Mouse (Mus musculus) kidney, postnatal 14 days (tissue): Measurements from ENCODE around the gene Chsy1.

Experiments used
- DNase-seq: peaks from one replicate; pipeline ENCODE4 v3.0.0; 2022; ENCODE audit warnings: mixed read lengths

Gene Chsy1

GRCm38 (mm10) chr7:66109855-66110635 is 730 bp downstream of the Chsy1 start:
- peak; percentile 51 for DNase-seq

- DNase-seq: no peak
Measured at GRCm38 (mm10) chr7:66110636-66111112, 1.4 kb downstream of the Chsy1 start.

GRCm38 (mm10) chr7:66111211-66111610 is 1.9 kb downstream of the Chsy1 start:
- no peak for DNase-seq

GRCm38 (mm10) chr7:66113561-66113960 is 4.2 kb downstream of the Chsy1 start:
- no peak for DNase-seq

DNA sequence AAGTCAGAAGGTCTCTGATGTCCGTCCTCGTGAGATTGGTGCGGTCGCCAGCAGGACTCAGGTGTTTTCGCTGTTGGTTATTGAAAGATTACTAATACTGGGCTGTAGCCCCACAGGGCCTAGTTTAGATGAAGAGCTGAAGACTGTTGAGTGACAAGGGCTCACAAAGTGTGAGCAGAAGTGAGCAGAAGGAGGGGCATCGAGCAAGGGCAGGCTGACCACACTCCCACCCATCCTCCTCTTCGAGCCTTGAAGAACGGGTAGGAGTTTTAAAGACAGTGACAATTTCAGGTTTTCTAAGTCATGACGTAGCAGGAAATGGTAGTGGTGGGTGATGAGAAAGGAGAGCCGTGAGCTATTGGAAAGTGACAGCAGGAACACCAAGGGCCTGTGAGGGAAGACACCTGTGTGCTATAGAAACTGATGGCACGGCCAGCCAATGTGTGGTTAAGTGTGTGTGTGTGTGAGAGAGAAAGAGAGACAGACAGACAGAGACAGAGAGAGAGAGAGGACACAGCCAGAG is 6.6 kb downstream of the Chsy1 start:
- DNase-seq: no peak

GRCm38 (mm10) chr7:66116906-66117482 is 7.7 kb downstream of the Chsy1 start:
- DNase-seq: no peak

DNA sequence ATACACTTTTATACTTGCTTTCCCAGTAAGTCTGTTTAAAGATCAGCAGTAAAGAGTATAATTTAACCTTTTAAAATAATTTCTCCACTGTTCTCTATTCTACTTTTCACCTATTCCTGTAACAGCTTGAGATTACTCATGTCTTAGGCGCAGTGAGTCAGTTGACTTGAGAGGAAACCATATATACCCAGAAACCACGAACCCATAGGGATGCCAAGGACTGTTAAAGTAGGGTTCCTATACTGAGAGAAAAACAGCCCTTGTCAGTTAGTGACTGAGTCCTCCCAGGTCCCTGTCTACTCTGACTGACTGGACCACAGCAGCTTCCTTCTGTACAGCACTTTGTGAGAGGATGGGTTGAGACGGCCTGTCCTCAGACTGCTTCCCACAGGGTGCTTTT is 8.7 kb downstream of the Chsy1 start:
- DNase-seq: no peak

DNA sequence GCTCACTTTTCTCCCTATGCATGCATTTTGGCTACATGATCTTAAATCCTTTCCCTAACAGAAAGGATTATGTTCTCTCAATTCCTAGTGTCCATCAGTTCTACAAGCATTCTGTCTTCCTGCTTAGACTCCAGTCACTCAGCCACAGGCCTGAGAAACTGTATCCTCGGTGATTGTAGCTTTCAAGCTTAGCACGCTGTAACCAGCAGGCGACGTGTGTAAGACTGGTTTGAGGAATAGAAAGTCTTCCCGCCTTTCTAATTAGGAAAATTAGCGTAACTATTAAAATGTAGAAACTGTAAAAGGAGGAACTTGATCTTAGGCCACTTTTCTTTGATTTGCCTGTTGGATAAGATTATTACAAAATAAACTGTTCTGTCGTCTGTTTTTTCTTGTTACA is 9.5 kb downstream of the Chsy1 start:
- DNase-seq: no peak

- DNase-seq: no peak
Measured at GRCm38 (mm10) chr7:66120139-66120538, 10.8 kb downstream of the Chsy1 start.

- no peak for DNase-seq
Measured at GRCm38 (mm10) chr7:66120702-66121396, 11.5 kb downstream of the Chsy1 start.

DNA sequence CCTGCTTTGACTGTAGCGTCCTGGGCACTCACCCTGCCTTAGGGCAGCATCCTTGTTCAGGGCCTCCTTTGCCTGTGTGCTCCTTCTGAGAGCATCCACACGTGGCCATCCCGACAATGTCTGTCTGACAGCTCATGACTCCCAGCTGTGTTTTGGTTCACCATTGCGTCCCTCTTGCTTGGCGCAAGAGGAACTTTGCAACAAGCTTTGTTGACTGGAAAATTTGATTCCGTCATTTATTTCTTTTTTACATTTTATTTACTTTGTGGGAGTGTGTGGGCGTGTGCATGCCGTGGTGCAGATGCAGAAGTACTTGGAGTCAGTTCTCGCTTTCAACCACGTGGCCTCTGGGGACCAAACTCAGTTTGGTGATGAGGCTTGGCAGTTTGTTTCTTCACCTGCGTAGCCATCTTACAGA is 15.2 kb downstream of the Chsy1 start:
- DNase-seq: no peak

- no peak for DNase-seq
Measured at GRCm38 (mm10) chr7:66125368-66125767, 16.1 kb downstream of the Chsy1 start.

- DNase-seq: no peak
Measured at GRCm38 (mm10) chr7:66127951-66128645, 18.8 kb downstream of the Chsy1 start.

DNA sequence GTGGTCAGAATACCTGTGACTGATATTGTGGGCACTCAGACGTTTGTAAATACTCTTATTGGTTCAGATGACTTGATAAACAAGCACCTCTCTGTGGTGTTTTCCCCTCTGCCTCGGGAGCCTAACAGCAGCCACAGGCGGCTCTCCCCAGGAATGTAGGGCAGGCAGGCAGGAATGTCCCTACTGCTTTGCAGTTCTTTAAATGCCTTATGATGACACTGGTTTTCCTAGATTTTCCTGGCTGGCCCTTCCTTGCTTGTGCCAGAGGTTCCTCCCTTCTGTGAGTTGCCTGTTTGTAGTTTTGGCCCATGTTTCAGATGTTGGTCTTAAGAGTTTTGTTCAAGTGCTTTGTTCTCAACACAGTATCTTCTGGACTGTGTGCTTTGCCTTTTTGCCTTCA is 19.5 kb downstream of the Chsy1 start:
- DNase-seq: no peak

DNA sequence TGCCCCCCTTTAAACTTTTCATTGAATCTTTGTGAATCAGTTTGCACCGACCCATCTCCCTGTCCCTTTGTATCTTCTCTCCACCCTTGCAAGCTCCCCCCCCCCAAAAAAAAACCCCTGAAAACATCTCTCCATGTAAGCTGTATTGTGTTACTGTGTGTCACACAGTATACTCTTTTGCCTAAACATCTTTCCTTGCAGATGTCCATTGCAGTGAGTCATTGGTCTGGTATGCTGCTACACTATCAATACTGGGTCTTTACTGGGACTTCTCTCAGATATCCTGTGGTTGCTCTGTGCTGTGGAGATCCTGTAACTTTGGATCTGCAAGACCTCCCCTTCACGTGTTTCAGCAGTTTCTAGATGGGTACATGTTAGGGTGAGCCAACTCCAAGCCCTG is 21.0 kb downstream of the Chsy1 start:
- DNase-seq: no peak

DNA sequence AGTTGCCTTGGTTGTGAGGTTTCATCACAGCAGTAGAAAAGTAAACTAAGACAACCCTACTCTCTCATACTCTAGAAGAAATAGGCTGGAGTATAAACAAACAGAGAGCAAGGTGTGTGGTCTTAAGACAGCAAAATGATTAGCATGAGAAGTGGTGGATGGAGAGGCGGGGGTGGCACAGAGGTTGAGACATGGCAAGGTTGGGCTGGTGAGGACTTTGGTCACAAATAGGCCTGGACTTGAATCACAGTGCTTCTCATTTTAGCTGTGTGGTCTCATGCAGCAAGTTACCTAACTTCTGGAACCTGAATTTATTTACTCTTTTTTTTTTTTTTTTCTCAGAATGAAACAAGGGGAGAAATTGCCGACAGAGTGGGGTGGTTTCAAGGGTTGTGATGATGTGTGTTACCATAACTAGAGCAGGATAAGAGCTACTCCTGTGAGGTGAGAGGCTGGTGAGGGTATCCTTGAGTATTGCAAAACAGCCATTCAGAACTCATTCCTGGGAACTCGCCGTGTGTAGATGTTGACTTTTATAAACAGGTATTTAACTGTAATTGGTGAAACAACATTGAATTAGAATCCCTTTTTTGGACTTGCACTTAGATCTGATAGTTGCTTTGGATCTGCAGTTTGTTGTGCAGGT is 22.6 kb downstream of the Chsy1 start:
- DNase-seq: no peak

GRCm38 (mm10) chr7:66134154-66134553 is 24.8 kb downstream of the Chsy1 start:
- no peak for DNase-seq

DNA sequence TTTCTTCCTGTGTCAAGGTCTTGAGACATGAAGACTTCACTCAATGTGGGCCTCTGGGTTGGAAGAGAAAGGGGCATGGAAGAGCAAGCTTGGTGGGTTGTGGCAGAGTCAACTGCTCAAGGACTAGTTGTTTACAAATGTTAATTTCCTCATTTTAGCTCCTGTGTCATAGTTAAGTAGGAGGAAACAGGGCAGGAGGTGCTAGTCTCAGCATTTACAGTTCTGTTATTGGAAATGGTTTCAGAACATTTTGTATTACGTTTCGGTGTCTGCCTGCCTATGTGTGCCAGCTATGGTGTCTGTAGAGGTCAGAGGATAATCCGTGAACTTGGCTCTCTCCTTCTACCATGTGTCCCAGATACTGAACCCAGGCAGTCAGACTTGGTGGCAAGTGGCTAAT is 26.3 kb downstream of the Chsy1 start:
- DNase-seq: no peak

GRCm38 (mm10) chr7:66136187-66136586 is 26.9 kb downstream of the Chsy1 start:
- DNase-seq: no peak

DNA sequence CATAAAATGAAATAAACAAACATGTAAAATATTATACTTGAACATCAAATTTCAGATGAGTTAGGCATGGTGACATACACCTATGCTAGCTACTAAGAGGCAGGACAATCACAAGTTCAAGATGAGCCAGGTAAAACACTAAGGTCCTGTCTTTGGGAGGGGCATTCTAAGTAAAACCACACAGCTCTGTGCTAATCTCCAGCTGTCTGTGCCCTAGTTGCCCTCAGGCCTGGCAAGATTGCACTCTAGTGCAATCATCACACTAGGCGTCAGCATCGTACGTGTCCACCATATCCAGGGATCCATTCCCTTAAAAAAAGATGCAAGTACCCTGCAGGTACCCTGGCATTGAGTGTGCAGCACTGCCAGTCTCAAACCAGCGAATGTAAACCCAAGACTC is 28.0 kb downstream of the Chsy1 start:
- no peak for DNase-seq

GRCm38 (mm10) chr7:66138301-66138700 is 29.0 kb downstream of the Chsy1 start:
- no peak for DNase-seq

DNA sequence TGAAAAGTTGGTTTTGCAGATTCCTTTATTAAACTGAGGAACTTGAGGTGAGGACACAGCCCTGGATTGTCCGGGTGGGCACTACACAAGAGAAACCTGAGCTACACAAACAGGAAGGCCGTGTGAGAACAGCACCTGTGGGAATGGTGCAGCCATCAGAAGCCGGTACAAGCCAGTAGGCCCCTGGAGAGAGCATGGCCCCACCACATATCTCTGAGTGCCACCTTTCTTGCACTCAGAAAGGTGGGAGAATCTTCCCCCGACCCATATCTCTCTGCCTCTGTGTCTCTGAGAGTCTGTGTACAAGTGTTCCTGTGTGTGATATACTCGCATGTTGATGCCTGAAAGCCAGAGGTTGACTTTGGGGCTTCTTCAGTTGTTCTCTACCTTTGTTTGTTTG is 29.6 kb downstream of the Chsy1 start:
- no peak for DNase-seq

GRCm38 (mm10) chr7:66140095-66140494 is 30.8 kb downstream of the Chsy1 start:
- no peak for DNase-seq
